Mouse (Mus musculus): ENCODE measurements around the gene Scyl1. TPM values are rescaled to one million over a fixed set of nuclear protein-coding genes. Genes with fewer than 3 reads are reported as not detected.

The Scyl1 gene
- polyA plus RNA-seq, 1 experiment from 2014 or later: 38.1 TPM

- ATAC-seq (ENCODE audit: low FRiP score, low TSS enrichment): no peak
- Histone ChIP-seq H3K9ac (ENCODE audit: low read length) (peak overlapping the region; percentile 61), H3K4me3 (ENCODE audit: low read depth, low read length) (peak overlapping the region; percentile 69), H3K27ac (replicated peaks) (0 out of 2 replicates have a peak overlapping the region, but pooled peaks have one; percentile 9), H3K27me3 (ENCODE audit: control insufficient read depth, insufficient read depth, low read length) (no peaks in the 10 kb centered on the region), H3K4me2 (replicated peaks; ENCODE audit: low read depth) (peak overlapping the region; percentile 61), H3K9me3 (ENCODE audit: control insufficient read depth, low read length) (no peaks in the 10 kb centered on the region), H3K36me3 (ENCODE audit: control insufficient read depth, insufficient read depth, low read length) (peaks cover 11% of the 10 kb centered on the region; the same call in 1 of the 2 replicates), H3K4me1 (replicated peaks; ENCODE audit: control insufficient read depth, insufficient read depth) (0 out of 2 replicates have a peak, but pooled peaks cover 2% of the 10 kb centered on the region)
- WGBS: under 1% methylated on average over 7 of the region's 7 CpGs
- TF ChIP-seq EP300 (optimal IDR thresholded peaks at IDR 0.05) (no peak), CTCF (IDR thresholded peaks at IDR 0.05; ENCODE audit: low read depth) (no peak)
- peak; percentile 42 for DNase-seq (ENCODE audit: low spot score)
Observed at GRCm38 (mm10) chr19:5798700-5799479, 27.7 kb upstream of the Scyl1 start.

- H3K9ac ChIP-seq (ENCODE audit: low read length): peak overlapping the region; percentile 59
- peak overlapping the region; percentile 61 for H3K4me2 ChIP-seq (replicated peaks; ENCODE audit: low read depth)
- no peak for ATAC-seq (ENCODE audit: low FRiP score, low TSS enrichment)
- H3K9me3 ChIP-seq (ENCODE audit: control insufficient read depth, low read length): no peaks in the 10 kb centered on the region
- no peak for TF ChIP-seq CTCF (IDR thresholded peaks at IDR 0.05; ENCODE audit: low read depth)
- TF ChIP-seq EP300 (optimal IDR thresholded peaks at IDR 0.05): no peak
- 0 out of 2 replicates have a peak, but pooled peaks cover 2% of the 10 kb centered on the region for H3K4me1 ChIP-seq (replicated peaks; ENCODE audit: control insufficient read depth, insufficient read depth)
- H3K27ac ChIP-seq (replicated peaks): 0 out of 2 replicates have a peak overlapping the region, but pooled peaks have one; percentile 24
- 3% methylated on average over 7 of the region's 7 CpGs for WGBS
- peak overlapping the region; percentile 69 for H3K4me3 ChIP-seq (ENCODE audit: low read depth, low read length)
- peak; percentile 46 for DNase-seq (ENCODE audit: low spot score)
- peaks cover 11% of the 10 kb centered on the region; the same call in 1 of the 2 replicates for H3K36me3 ChIP-seq (ENCODE audit: control insufficient read depth, insufficient read depth, low read length)
- no peaks in the 10 kb centered on the region for H3K27me3 ChIP-seq (ENCODE audit: control insufficient read depth, insufficient read depth, low read length)
Observed at GRCm38 (mm10) chr19:5797381-5798111, 26.3 kb upstream of the Scyl1 start.

GRCm38 (mm10) chr19:5796573-5797111, 25.4 kb upstream of the Scyl1 start:
- H3K4me1 ChIP-seq (replicated peaks; ENCODE audit: control insufficient read depth, insufficient read depth): 0 out of 2 replicates have a peak, but pooled peaks cover 2% of the 10 kb centered on the region
- WGBS: 36% methylated on average over 7 of the region's 7 CpGs
- peak overlapping the region; percentile 56; the same call in 1 of the 2 replicates for H3K27ac ChIP-seq (replicated peaks)
- DNase-seq (ENCODE audit: low spot score) (peak; percentile 13), ATAC-seq (ENCODE audit: low FRiP score, low TSS enrichment) (no peak)
- H3K27me3 ChIP-seq (ENCODE audit: control insufficient read depth, insufficient read depth, low read length): no peaks in the 10 kb centered on the region
- no peaks in the 10 kb centered on the region for H3K9me3 ChIP-seq (ENCODE audit: control insufficient read depth, low read length)
- peak overlapping the region; percentile 69 for H3K4me3 ChIP-seq (ENCODE audit: low read depth, low read length)
- peaks cover 11% of the 10 kb centered on the region; the same call in 1 of the 2 replicates for H3K36me3 ChIP-seq (ENCODE audit: control insufficient read depth, insufficient read depth, low read length)
- H3K9ac ChIP-seq (ENCODE audit: low read length): peak overlapping the region; percentile 59
- TF ChIP-seq CTCF (IDR thresholded peaks at IDR 0.05; ENCODE audit: low read depth): no peak
- H3K4me2 ChIP-seq (replicated peaks; ENCODE audit: low read depth): peak overlapping the region; percentile 61

- H3K4me1 ChIP-seq (replicated peaks; ENCODE audit: control insufficient read depth, insufficient read depth): 0 out of 2 replicates have a peak, but pooled peaks cover 2% of the 10 kb centered on the region
- H3K36me3 ChIP-seq (ENCODE audit: control insufficient read depth, insufficient read depth, low read length): peaks cover 11% of the 10 kb centered on the region; the same call in 1 of the 2 replicates
- H3K27ac ChIP-seq (replicated peaks): peak overlapping the region; percentile 56; the same call in 1 of the 2 replicates
- DNase-seq (ENCODE audit: low spot score) (peak; percentile 33), ATAC-seq (ENCODE audit: low FRiP score, low TSS enrichment) (no peak)
- H3K9me3 ChIP-seq (ENCODE audit: control insufficient read depth, low read length): no peaks in the 10 kb centered on the region
- no peaks in the 10 kb centered on the region for H3K27me3 ChIP-seq (ENCODE audit: control insufficient read depth, insufficient read depth, low read length)
- peak overlapping the region; percentile 69 for H3K4me3 ChIP-seq (ENCODE audit: low read depth, low read length)
- peak overlapping the region; percentile 59 for H3K9ac ChIP-seq (ENCODE audit: low read length)
- WGBS: 37% methylated on average over 11 of the region's 11 CpGs
- TF ChIP-seq CTCF (IDR thresholded peaks at IDR 0.05; ENCODE audit: low read depth): no peak
- TF ChIP-seq EP300 (optimal IDR thresholded peaks at IDR 0.05): no peak
- H3K4me2 ChIP-seq (replicated peaks; ENCODE audit: low read depth): peak overlapping the region; percentile 61
Observed at GRCm38 (mm10) chr19:5795668-5796572, 24.7 kb upstream of the Scyl1 start.

Measured in stomach, postnatal 0 days (tissue).